Mouse (Mus musculus): ENCODE measurements at regions not wholly inside any gene's neighbourhood (a gene's known extent, or its start where the extent isn't known, plus 50 kb on each side); places are given as distances from the start of the nearest gene placed in this dataset.

- Histone ChIP-seq H3K9me3 (ENCODE audit: control insufficient read depth, low read length) (no peaks in the 10 kb centered on the region), H3K4me3 (ENCODE audit: low read depth, low read length) (no peak overlapping the region), H3K36me3 (ENCODE audit: control insufficient read depth, insufficient read depth, low read length) (no peaks in the 10 kb centered on the region), H3K27ac (replicated peaks) (no peak overlapping the region), H3K27me3 (ENCODE audit: control insufficient read depth, insufficient read depth, low read length) (no peaks in the 10 kb centered on the region), H3K4me2 (replicated peaks; ENCODE audit: low read depth) (no peak overlapping the region), H3K4me1 (replicated peaks; ENCODE audit: control insufficient read depth, insufficient read depth) (no peaks in the 10 kb centered on the region), H3K9ac (ENCODE audit: low read length) (no peak overlapping the region)
- DNase-seq (ENCODE audit: low spot score) (no peak), ATAC-seq (ENCODE audit: low FRiP score, low TSS enrichment) (no peak)
- 88% methylated on average over 1 of the region's 1 CpGs for WGBS
- no peak for TF ChIP-seq CTCF (IDR thresholded peaks at IDR 0.05; ENCODE audit: low read depth)
- TF ChIP-seq EP300 (optimal IDR thresholded peaks at IDR 0.05) = no peak
Observed at GRCm38 (mm10) chr13:79057424-79057823, 857.9 kb upstream of the Nr2f1 start.

GRCm38 (mm10) chr13:79054481-79054880, 854.9 kb upstream of the Nr2f1 start:
- ATAC-seq (ENCODE audit: low FRiP score, low TSS enrichment) = no peak
- no peak overlapping the region for H3K4me3 ChIP-seq (ENCODE audit: low read depth, low read length)
- no peaks in the 10 kb centered on the region for H3K4me1 ChIP-seq (replicated peaks; ENCODE audit: control insufficient read depth, insufficient read depth)

GRCm38 (mm10) chr13:79053428-79053827, 853.9 kb upstream of the Nr2f1 start:
- Histone ChIP-seq H3K27ac (replicated peaks) (no peak overlapping the region), H3K27me3 (ENCODE audit: control insufficient read depth, insufficient read depth, low read length) (no peaks in the 10 kb centered on the region), H3K4me2 (replicated peaks; ENCODE audit: low read depth) (no peak overlapping the region), H3K36me3 (ENCODE audit: control insufficient read depth, insufficient read depth, low read length) (no peaks in the 10 kb centered on the region), H3K9ac (ENCODE audit: low read length) (no peak overlapping the region), H3K9me3 (ENCODE audit: control insufficient read depth, low read length) (no peaks in the 10 kb centered on the region), H3K4me1 (replicated peaks; ENCODE audit: control insufficient read depth, insufficient read depth) (no peaks in the 10 kb centered on the region), H3K4me3 (ENCODE audit: low read depth, low read length) (no peak overlapping the region)
- ATAC-seq (ENCODE audit: low FRiP score, low TSS enrichment) (no peak), DNase-seq (ENCODE audit: low spot score) (no peak)
- WGBS = 66% methylated on average over 1 of the region's 1 CpGs
- TF ChIP-seq EP300 (optimal IDR thresholded peaks at IDR 0.05) (no peak), CTCF (IDR thresholded peaks at IDR 0.05; ENCODE audit: low read depth) (no peak)

More at GRCm38 (mm10) chr13:79054481-79054880, 854.9 kb upstream of the Nr2f1 start:
- no peak overlapping the region for H3K27ac ChIP-seq (replicated peaks)
- no peak for DNase-seq (ENCODE audit: low spot score)
- no peak overlapping the region for H3K4me2 ChIP-seq (replicated peaks; ENCODE audit: low read depth)
- no peaks in the 10 kb centered on the region for H3K27me3 ChIP-seq (ENCODE audit: control insufficient read depth, insufficient read depth, low read length)
- no peaks in the 10 kb centered on the region for H3K36me3 ChIP-seq (ENCODE audit: control insufficient read depth, insufficient read depth, low read length)
- H3K9ac ChIP-seq (ENCODE audit: low read length) = no peak overlapping the region
- H3K9me3 ChIP-seq (ENCODE audit: control insufficient read depth, low read length) = no peaks in the 10 kb centered on the region
- TF ChIP-seq CTCF (IDR thresholded peaks at IDR 0.05; ENCODE audit: low read depth) (no peak), EP300 (optimal IDR thresholded peaks at IDR 0.05) (no peak)

- H3K9me3 ChIP-seq (ENCODE audit: control insufficient read depth, low read length) = no peaks in the 10 kb centered on the region
- DNase-seq (ENCODE audit: low spot score) = no peak
- no peak overlapping the region for H3K4me3 ChIP-seq (ENCODE audit: low read depth, low read length)
- no peak overlapping the region for H3K4me2 ChIP-seq (replicated peaks; ENCODE audit: low read depth)
- no peak for TF ChIP-seq EP300 (optimal IDR thresholded peaks at IDR 0.05)
- no peak for ATAC-seq (ENCODE audit: low FRiP score, low TSS enrichment)
- H3K27me3 ChIP-seq (ENCODE audit: control insufficient read depth, insufficient read depth, low read length) = no peaks in the 10 kb centered on the region
- 86% methylated on average over 1 of the region's 1 CpGs for WGBS
- H3K36me3 ChIP-seq (ENCODE audit: control insufficient read depth, insufficient read depth, low read length) = no peaks in the 10 kb centered on the region
- no peak overlapping the region for H3K9ac ChIP-seq (ENCODE audit: low read length)
- no peaks in the 10 kb centered on the region for H3K4me1 ChIP-seq (replicated peaks; ENCODE audit: control insufficient read depth, insufficient read depth)
- no peak overlapping the region for H3K27ac ChIP-seq (replicated peaks)
Observed at GRCm38 (mm10) chr13:79047240-79047639, 847.7 kb upstream of the Nr2f1 start.

- H3K36me3 ChIP-seq (ENCODE audit: control insufficient read depth, insufficient read depth, low read length) = no peaks in the 10 kb centered on the region
- H3K9ac ChIP-seq (ENCODE audit: low read length) = no peak overlapping the region
- no peak for TF ChIP-seq EP300 (optimal IDR thresholded peaks at IDR 0.05)
- no peak for TF ChIP-seq CTCF (IDR thresholded peaks at IDR 0.05; ENCODE audit: low read depth)
- H3K4me1 ChIP-seq (replicated peaks; ENCODE audit: control insufficient read depth, insufficient read depth) = no peaks in the 10 kb centered on the region
- no peaks in the 10 kb centered on the region for H3K9me3 ChIP-seq (ENCODE audit: control insufficient read depth, low read length)
- ATAC-seq (ENCODE audit: low FRiP score, low TSS enrichment) = no peak
- DNase-seq (ENCODE audit: low spot score) = no peak
- H3K27me3 ChIP-seq (ENCODE audit: control insufficient read depth, insufficient read depth, low read length) = no peaks in the 10 kb centered on the region
- H3K27ac ChIP-seq (replicated peaks) = no peak overlapping the region
- WGBS = 62% methylated on average over 5 of the region's 5 CpGs
- H3K4me3 ChIP-seq (ENCODE audit: low read depth, low read length) = no peak overlapping the region
- H3K4me2 ChIP-seq (replicated peaks; ENCODE audit: low read depth) = no peak overlapping the region
Observed at GRCm38 (mm10) chr13:79044657-79045056, 845.1 kb upstream of the Nr2f1 start.

- Histone ChIP-seq H3K27ac (replicated peaks) (no peak overlapping the region), H3K36me3 (ENCODE audit: control insufficient read depth, insufficient read depth, low read length) (no peaks in the 10 kb centered on the region), H3K9ac (ENCODE audit: low read length) (no peak overlapping the region), H3K4me2 (replicated peaks; ENCODE audit: low read depth) (no peak overlapping the region), H3K4me3 (ENCODE audit: low read depth, low read length) (no peak overlapping the region), H3K4me1 (replicated peaks; ENCODE audit: control insufficient read depth, insufficient read depth) (no peaks in the 10 kb centered on the region), H3K27me3 (ENCODE audit: control insufficient read depth, insufficient read depth, low read length) (no peaks in the 10 kb centered on the region), H3K9me3 (ENCODE audit: control insufficient read depth, low read length) (no peaks in the 10 kb centered on the region)
- no peak for DNase-seq (ENCODE audit: low spot score)
- no peak for ATAC-seq (ENCODE audit: low FRiP score, low TSS enrichment)
- TF ChIP-seq EP300 (optimal IDR thresholded peaks at IDR 0.05) (no peak), CTCF (IDR thresholded peaks at IDR 0.05; ENCODE audit: low read depth) (no peak)
Observed at GRCm38 (mm10) chr13:79037883-79038282, 838.3 kb upstream of the Nr2f1 start.

Data from stomach, postnatal 0 days (tissue).